11 mouse cellular contexts compared by ENCODE assay signal in the genomic region with DNA sequence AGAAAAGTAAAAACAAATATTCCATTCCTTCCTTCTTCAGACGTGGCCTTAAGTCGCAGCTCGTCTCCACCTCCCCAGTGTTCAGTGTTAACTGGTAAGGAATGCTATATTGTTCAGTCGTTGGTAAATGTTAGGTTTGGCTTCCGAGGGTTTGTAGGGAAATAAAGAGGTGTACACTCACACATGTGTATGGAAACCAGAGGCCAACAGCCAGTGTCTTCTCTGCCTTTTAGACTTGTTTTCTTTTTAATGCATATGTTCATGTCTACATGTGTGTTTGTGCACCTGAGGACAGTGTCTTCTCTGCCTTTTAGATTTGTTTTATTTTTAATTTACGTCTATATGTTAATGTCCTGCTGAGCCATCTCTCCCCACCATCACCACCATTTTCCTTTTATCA. TPM values are rescaled to one million over a fixed set of nuclear protein-coding genes. Genes with fewer than 3 reads are reported as not detected.
DNase-seq lines count a peak whose midpoint lies in the region; ATAC-seq lines count a peak whose summit lies in the region.
"Had no signal": no experiment of that assay in that cellular context is flagged by ENCODE, and none has a peak within 500 bp of the region (broad histone marks: within the 10 kb centered on the region; RNA-seq: fewer than 3 reads in every experiment).

No protein-coding gene starts in this region.

- 38% methylated on average over 6 of the region's 6 CpGs for whole genome bisulfite sequencing in intestine, embryonic 14.5 days
- WGBS in intestine, embryonic 15.5 days, result 47% methylated on average over 6 of the region's 6 CpGs
- WGBS in forebrain, embryonic 14.5 days, result 7% methylated on average over 6 of the region's 6 CpGs
- 8% methylated on average over 6 of the region's 6 CpGs for WGBS in midbrain, embryonic 11.5 days

- no peak for ATAC-seq in intestine, embryonic 14.5 days (replicated peaks; ENCODE audit: low FRiP score, low TSS enrichment, low read depth)
- ATAC-seq in intestine, embryonic 15.5 days, result no peak
- ATAC-seq in forebrain, embryonic 14.5 days, result no peak
- no peak for ATAC-seq in midbrain, embryonic 11.5 days (ENCODE audit: low FRiP score)

- H3K36me3 ChIP-seq in intestine, embryonic 14.5 days (ENCODE audit: control insufficient read depth, insufficient read depth, low read length), result no peaks in the 10 kb centered on the region
- H3K36me3 ChIP-seq in intestine, embryonic 15.5 days, result no peaks in the 10 kb centered on the region
- H3K36me3 ChIP-seq in forebrain, embryonic 14.5 days (ENCODE audit: control insufficient read depth, insufficient read depth, low read length), result no peaks in the 10 kb centered on the region
- no peaks in the 10 kb centered on the region for H3K36me3 ChIP-seq in midbrain, embryonic 11.5 days (ENCODE audit: control insufficient read depth, insufficient read depth, low read length)

- no peak overlapping the region for H3K4me3 ChIP-seq in intestine, embryonic 14.5 days (ENCODE audit: low read depth, low read length)
- H3K4me3 ChIP-seq in intestine, embryonic 15.5 days (replicated peaks), result no peak overlapping the region
- no peak overlapping the region for H3K4me3 ChIP-seq in forebrain, embryonic 14.5 days (ENCODE audit: low read depth, low read length)
- no peak overlapping the region for H3K4me3 ChIP-seq in midbrain, embryonic 11.5 days (ENCODE audit: low read depth, low read length)

- H3K9me3 ChIP-seq in intestine, embryonic 14.5 days (ENCODE audit: control insufficient read depth, low read length), result no peaks in the 10 kb centered on the region
- no peaks in the 10 kb centered on the region for H3K9me3 ChIP-seq in intestine, embryonic 15.5 days
- no peaks in the 10 kb centered on the region for H3K9me3 ChIP-seq in forebrain, embryonic 14.5 days (replicated peaks; ENCODE audit: control insufficient read depth, low read length)
- no peaks in the 10 kb centered on the region for H3K9me3 ChIP-seq in midbrain, embryonic 11.5 days (ENCODE audit: control insufficient read depth, low read length)

- H3K27me3 ChIP-seq in intestine, embryonic 14.5 days (replicated peaks; ENCODE audit: control insufficient read depth, insufficient read depth, low read length), result no peaks in the 10 kb centered on the region
- H3K27me3 ChIP-seq in intestine, embryonic 15.5 days (replicated peaks), result no peaks in the 10 kb centered on the region
- H3K27me3 ChIP-seq in forebrain, embryonic 14.5 days (replicated peaks; ENCODE audit: control insufficient read depth, insufficient read depth, low read length), result no peaks in the 10 kb centered on the region
- no peaks in the 10 kb centered on the region for H3K27me3 ChIP-seq in midbrain, embryonic 11.5 days (ENCODE audit: control insufficient read depth, insufficient read depth, low read length)

- DNase-seq in intestine, embryonic 14.5 days (ENCODE audit: low spot score), result no peak
- DNase-seq in embryo, embryonic 11 days, result peak; percentile 24
- DNase-seq in forebrain, embryonic 14.5 days (ENCODE audit: low spot score), result no peak
- DNase-seq in midbrain, embryonic 11.5 days (ENCODE audit: low spot score, missing footprints), result peak; percentile 94
- no peak for DNase-seq in right cerebral cortex, postnatal 36 days (ENCODE audit: low spot score in 2 of 2)
- no peak for DNase-seq in gastrocnemius, postnatal 10 days
- DNase-seq in thymus, postnatal 25 days, result no peak
- DNase-seq: adrenal gland, adult 8-10 months; cerebellum, adult 9-11 months; gastrocnemius, adult 2 months had no signal

- peak overlapping the region; percentile 76; the same call in 1 of the 2 replicates for H3K27ac ChIP-seq in intestine, embryonic 14.5 days (ENCODE audit: low read depth)
- H3K27ac ChIP-seq in intestine, embryonic 15.5 days, result no peak overlapping the region
- peak overlapping the region; percentile 84 for H3K27ac ChIP-seq in forebrain, embryonic 14.5 days (ENCODE audit: low read depth, low read length)
- H3K27ac ChIP-seq in midbrain, embryonic 11.5 days (ENCODE audit: low read depth, low read length), result peak overlapping the region; percentile 99

- no peak overlapping the region for H3K9ac ChIP-seq in intestine, embryonic 14.5 days (ENCODE audit: low read length)
- no peak overlapping the region for H3K9ac ChIP-seq in intestine, embryonic 15.5 days
- H3K9ac ChIP-seq in forebrain, embryonic 14.5 days (ENCODE audit: low read length), result no peak overlapping the region
- H3K9ac ChIP-seq in midbrain, embryonic 11.5 days (ENCODE audit: low read length), result peak overlapping the region; percentile 35; the same call in 1 of the 2 replicates

- H3K4me2 ChIP-seq in intestine, embryonic 14.5 days (ENCODE audit: low read length), result 0 out of 2 replicates have a peak overlapping the region, but pooled peaks have one; percentile 20
- no peak overlapping the region for H3K4me2 ChIP-seq in intestine, embryonic 15.5 days (replicated peaks)
- no peak overlapping the region; the same call in 1 of the 2 replicates for H3K4me2 ChIP-seq in forebrain, embryonic 14.5 days (ENCODE audit: low read length)
- H3K4me2 ChIP-seq in midbrain, embryonic 11.5 days, result peak overlapping the region; percentile 6; the same call in 1 of the 2 replicates

- H3K4me1 ChIP-seq in intestine, embryonic 14.5 days (replicated peaks; ENCODE audit: control insufficient read depth, insufficient read depth, low read length), result peaks cover 13% of the 10 kb centered on the region
- peaks cover 15% of the 10 kb centered on the region for H3K4me1 ChIP-seq in intestine, embryonic 15.5 days (replicated peaks)
- H3K4me1 ChIP-seq in forebrain, embryonic 14.5 days (ENCODE audit: control insufficient read depth, insufficient read depth, low read length), result peaks cover 22% of the 10 kb centered on the region
- H3K4me1 ChIP-seq in midbrain, embryonic 11.5 days (ENCODE audit: control insufficient read depth, insufficient read depth, low read length), result peaks cover 35% of the 10 kb centered on the region

RNA-seq across cellular contexts. Expression of gene Foxk1, which starts 29.1 kb away (rescaled TPM):
- polyA plus RNA-seq in intestine, embryonic 14.5 days (2014; fragmentation: Nextera tagmentation; extraction: Ambion mirVana), result 3.6 and 5.6 TPM in 2 replicates
- 4.3 and 5.3 TPM in 2 replicates for polyA plus RNA-seq in intestine, embryonic 15.5 days (2015; fragmentation: Nextera tagmentation; extraction: Ambion mirVana)
- polyA plus RNA-seq in forebrain, embryonic 14.5 days (2014; fragmentation: Nextera tagmentation; extraction: Ambion mirVana), result 1.8 and 2.8 TPM in 2 replicates
- polyA plus RNA-seq in midbrain, embryonic 11.5 days (2014; fragmentation: Nextera tagmentation; extraction: Ambion mirVana), result 4.0 and 4.2 TPM in 2 replicates
- 10 to 100 TPM; 17.5 to 19.1 TPM for total RNA-seq in gastrocnemius, postnatal 10 days (2021)

Comparison
In these comparisons a context has a peak if more than half of its experiments do, and no peak if none do; other contexts are left out.
1. H3K4me2 ChIP-seq: peak in intestine, embryonic 14.5 days (single experiment) and midbrain, embryonic 11.5 days (single experiment); none in intestine, embryonic 15.5 days (single experiment) and forebrain, embryonic 14.5 days (single experiment).
2. DNase-seq: peak in embryo, embryonic 11 days (single experiment) and midbrain, embryonic 11.5 days (single experiment); none in intestine, embryonic 14.5 days (single experiment), forebrain, embryonic 14.5 days (single experiment), right cerebral cortex, postnatal 36 days (0 of 2), gastrocnemius, postnatal 10 days (single experiment) and thymus, postnatal 25 days (single experiment).